Mouse (Mus musculus) myocyte (in vitro differentiated cells): ENCODE data around the gene Slc6a11. TPM values are rescaled to one million over a fixed set of nuclear protein-coding genes. Genes with fewer than 3 reads are reported as not detected.

Experiments used
- H3K27me3 ChIP-seq: one replicate; pipeline ENCODE4 v1.6.1; 2011; ENCODE audit not compliant: control insufficient read depth, insufficient read depth, insufficient read length
- H3K36me3 ChIP-seq: one replicate; pipeline ENCODE4 v1.6.1; 2011; ENCODE audit not compliant: control insufficient read depth, insufficient read depth
- H3K4me2 ChIP-seq: one replicate; pipeline ENCODE4 v1.6.1; 2011; ENCODE audit warnings: low read depth, control low read depth
- H3K4me3 ChIP-seq: one replicate; pipeline ENCODE4 v1.5.1; 2011; ENCODE audit warnings: mild to moderate bottlenecking, control low read depth, moderate library complexity
- H3K79me2 ChIP-seq: one replicate; pipeline ENCODE4 v1.6.1; 2011; ENCODE audit not compliant: control insufficient read depth, insufficient read depth
- H3ac ChIP-seq: one replicate; pipeline ENCODE4 v1.6.1; 2011; ENCODE audit not compliant: control insufficient read depth, insufficient read length
- CEBPB ChIP-seq: IDR thresholded peaks from 2 replicates; pipeline ENCODE4 v1.6.1; 2011; ENCODE audit warnings: mild to moderate bottlenecking, moderate library complexity; ENCODE audit not compliant: poor library complexity, insufficient read depth, severe bottlenecking
- E2F4 ChIP-seq: IDR thresholded peaks from one replicate; pipeline ENCODE4 v1.6.1; 2011; ENCODE audit warnings: mild to moderate bottlenecking, control low read depth, moderate library complexity; ENCODE audit not compliant: insufficient read depth
- MAX ChIP-seq: IDR thresholded peaks from one replicate; pipeline ENCODE4 v1.6.1; 2011; ENCODE audit warnings: low read depth, mild to moderate bottlenecking, control low read depth
- MYOD1 ChIP-seq, 3 experiments: IDR thresholded peaks; one replicate each; pipeline ENCODE4 v1.6.1; 2011; ENCODE audit warnings: control low read depth in 2 of 3, low read depth in 2 of 3, mild to moderate bottlenecking in 2 of 3, moderate library complexity in 1 of 3; ENCODE audit not compliant: insufficient read length in 2 of 3, control insufficient read depth in 1 of 3
- MYOG ChIP-seq, 3 experiments: IDR thresholded peaks; one replicate each; pipeline ENCODE4 v1.6.1; 2011; ENCODE audit warnings: control low read depth in 2 of 3, low read depth in 2 of 3, mild to moderate bottlenecking in 2 of 3; ENCODE audit not compliant: insufficient read length in 2 of 3, control insufficient read depth in 1 of 3, insufficient read depth in 1 of 3
- POLR2A ChIP-seq: IDR thresholded peaks from one replicate; pipeline ENCODE4 v1.6.1; 2011; ENCODE audit warnings: low read depth, mild to moderate bottlenecking, control low read depth, moderate library complexity; ENCODE audit not compliant: insufficient read length
- POLR2AphosphoS2 ChIP-seq: IDR thresholded peaks from one replicate; pipeline ENCODE4 v1.6.1; 2011; ENCODE audit warnings: low read depth, control low read depth; ENCODE audit not compliant: insufficient read length
- REST ChIP-seq: IDR thresholded peaks from one replicate; pipeline ENCODE4 v1.6.1; 2011; ENCODE audit warnings: mild to moderate bottlenecking, control low read depth, moderate library complexity; ENCODE audit not compliant: insufficient read depth, insufficient read length
- SRF ChIP-seq: IDR thresholded peaks from one replicate; pipeline ENCODE4 v1.6.1; 2011; ENCODE audit warnings: low read depth; ENCODE audit not compliant: control insufficient read depth, insufficient read length
- TCF12 ChIP-seq: IDR thresholded peaks from one replicate; pipeline ENCODE4 v1.6.1; 2011; ENCODE audit warnings: mild to moderate bottlenecking, control low read depth; ENCODE audit not compliant: poor library complexity, insufficient read depth, severe bottlenecking
- TCF3 ChIP-seq: IDR thresholded peaks from one replicate; pipeline ENCODE4 v1.6.1; 2011; ENCODE audit warnings: low read depth, control low read depth; ENCODE audit not compliant: insufficient read length
- USF1 ChIP-seq: IDR thresholded peaks from one replicate; pipeline ENCODE4 v1.6.1; 2011; ENCODE audit warnings: low read depth, mild to moderate bottlenecking, control low read depth, moderate library complexity
- polyA plus RNA-seq: library from polyadenylated mRNA; unstranded; fragments of >200 nt; fragmentation: generic; extraction: Trizol; gene quantifications from one replicate; pipeline ENCODE4 v1.2.1, GENCODE M21; 2012; ENCODE audit warnings: missing spikeins

The Slc6a11 gene
- polyA plus RNA-seq, 1 experiment: not detected

- TF ChIP-seq MYOD1 (IDR thresholded peaks at IDR 0.05; ENCODE audit: control insufficient read depth in 1 of 3, insufficient read length in 2 of 3, low read depth in 2 of 3): no peak
- TF ChIP-seq CEBPB: no peak
- TF ChIP-seq SRF: no peak
- TF ChIP-seq E2F4: no peak
- TF ChIP-seq POLR2AphosphoS2: no peak
- no peak for TF ChIP-seq REST
- Histone ChIP-seq H3K27me3 (peaks cover 28% of the 10 kb centered on the region), H3K4me3 (no peak overlapping the region), H3K4me2 (no peak overlapping the region), H3ac (no peak overlapping the region), H3K79me2 (no peaks in the 10 kb centered on the region), H3K36me3 (no peaks in the 10 kb centered on the region)
These were observed 43.5 kb downstream of the Slc6a11 start for GRCm38 (mm10) chr6:114174398-114175140.

GRCm38 (mm10) chr6:114178141-114178540 lies 47.1 kb downstream of the Slc6a11 start:
- H3K4me2 ChIP-seq: no peak overlapping the region
- no peak overlapping the region for H3ac ChIP-seq
- no peaks in the 10 kb centered on the region for H3K79me2 ChIP-seq
- H3K4me3 ChIP-seq: no peak overlapping the region
- no peaks in the 10 kb centered on the region for H3K36me3 ChIP-seq
- H3K27me3 ChIP-seq: peaks cover 28% of the 10 kb centered on the region
- TF ChIP-seq TCF12 (no peak), MYOG (IDR thresholded peaks at IDR 0.05; ENCODE audit: control insufficient read depth in 1 of 3, insufficient read depth in 1 of 3, insufficient read length in 2 of 3, low read depth in 2 of 3) (no peak), USF1 (no peak), POLR2AphosphoS2 (no peak), MYOD1 (IDR thresholded peaks at IDR 0.05; ENCODE audit: control insufficient read depth in 1 of 3, insufficient read length in 2 of 3, low read depth in 2 of 3) (no peak), E2F4 (no peak), SRF (no peak), POLR2A (no peak), TCF3 (no peak), CEBPB (no peak), REST (no peak), MAX (no peak)

- no peak overlapping the region for H3K4me2 ChIP-seq
- no peak overlapping the region for H3ac ChIP-seq
- no peak overlapping the region for H3K4me3 ChIP-seq
- H3K36me3 ChIP-seq: no peaks in the 10 kb centered on the region
- TF ChIP-seq MAX: no peak
- no peak for TF ChIP-seq USF1
- H3K27me3 ChIP-seq: no peaks in the 10 kb centered on the region
- H3K79me2 ChIP-seq: no peaks in the 10 kb centered on the region
These were observed 51.5 kb downstream of the Slc6a11 start for GRCm38 (mm10) chr6:114182366-114183179.

- TF ChIP-seq REST (peak; percentile 75), E2F4 (no peak)
- H3K27me3 ChIP-seq: no peaks in the 10 kb centered on the region
- no peaks in the 10 kb centered on the region for H3K79me2 ChIP-seq
- no peaks in the 10 kb centered on the region for H3K36me3 ChIP-seq
- no peak overlapping the region for H3ac ChIP-seq
- H3K4me2 ChIP-seq: no peak overlapping the region
- no peak overlapping the region for H3K4me3 ChIP-seq
These were observed 56.1 kb downstream of the Slc6a11 start for GRCm38 (mm10) chr6:114187121-114187520.

GRCm38 (mm10) chr6:114188869-114189268 lies 57.8 kb downstream of the Slc6a11 start:
- H3K27me3 ChIP-seq: no peaks in the 10 kb centered on the region
- H3K79me2 ChIP-seq: no peaks in the 10 kb centered on the region
- no peak overlapping the region for H3K4me3 ChIP-seq
- no peaks in the 10 kb centered on the region for H3K36me3 ChIP-seq
- no peak overlapping the region for H3ac ChIP-seq
- no peak overlapping the region for H3K4me2 ChIP-seq
- no peak for TF ChIP-seq SRF
- no peak for TF ChIP-seq CEBPB
- TF ChIP-seq MYOD1 (IDR thresholded peaks at IDR 0.05; ENCODE audit: control insufficient read depth in 1 of 3, insufficient read length in 2 of 3, low read depth in 2 of 3): no peak
- no peak for TF ChIP-seq REST
- no peak for TF ChIP-seq E2F4
- TF ChIP-seq POLR2A: no peak
- TF ChIP-seq TCF3: no peak
